Mouse (Mus musculus) thymus, adult 18-20 months (tissue): Measurements from ENCODE around the gene Sppl2c.
A peak's percentile ranks its signal among the peaks of the same experiment; 100 is the strongest.

Source experiments
- DNase-seq, 2 experiments: peaks; one replicate each; pipeline ENCODE4 v3.0.0; 2022; ENCODE audit warnings: mixed read lengths in 2 of 2

Gene Sppl2c

GRCm38 (mm10) chr11:104186135-104186836 is at the start of gene Sppl2c:
Gene Sppl2c (plus strand): TSS chr11:104186327.
- no peak for DNase-seq

GRCm38 (mm10) chr11:104138976-104139375 is 47.2 kb upstream of the Sppl2c start:
- DNase-seq: no peak

GRCm38 (mm10) chr11:104144930-104145329 is 41.2 kb upstream of the Sppl2c start:
- DNase-seq: no peak

GRCm38 (mm10) chr11:104148787-104149186 is 37.3 kb upstream of the Sppl2c start:
- no peak for DNase-seq

GRCm38 (mm10) chr11:104150911-104151310 is 35.2 kb upstream of the Sppl2c start:
- DNase-seq: no peak

- no peak for DNase-seq
These were observed 31.8 kb upstream of the Sppl2c start for GRCm38 (mm10) chr11:104154332-104154731.

- no peak for DNase-seq
These were observed 31.1 kb upstream of the Sppl2c start for GRCm38 (mm10) chr11:104154820-104155635.

GRCm38 (mm10) chr11:104155899-104156298 is 30.2 kb upstream of the Sppl2c start:
- DNase-seq: no peak

- DNase-seq: no peak
These were observed 29.7 kb upstream of the Sppl2c start for GRCm38 (mm10) chr11:104156391-104156790.

- DNase-seq: no peak
These were observed 28.4 kb upstream of the Sppl2c start for GRCm38 (mm10) chr11:104157603-104158259.

- DNase-seq: no peak
These were observed 27.7 kb upstream of the Sppl2c start for GRCm38 (mm10) chr11:104158260-104158907.

GRCm38 (mm10) chr11:104159769-104160272 is 26.3 kb upstream of the Sppl2c start:
- no peak for DNase-seq

- no peak for DNase-seq
These were observed 25.0 kb upstream of the Sppl2c start for GRCm38 (mm10) chr11:104161153-104161552.

GRCm38 (mm10) chr11:104164257-104164656 is 21.9 kb upstream of the Sppl2c start:
- no peak for DNase-seq

GRCm38 (mm10) chr11:104171281-104171781 is 14.8 kb upstream of the Sppl2c start:
- DNase-seq: no peak

- DNase-seq: no peak
These were observed 7.2 kb upstream of the Sppl2c start for GRCm38 (mm10) chr11:104178893-104179292.

- DNase-seq: no peak
These were observed 6.3 kb upstream of the Sppl2c start for GRCm38 (mm10) chr11:104179804-104180203.

GRCm38 (mm10) chr11:104182141-104182540 is 4.0 kb upstream of the Sppl2c start:
- DNase-seq: no peak

- no peak for DNase-seq
These were observed 667 bp downstream of the Sppl2c start for GRCm38 (mm10) chr11:104186837-104187150.

- no peak for DNase-seq
These were observed 1.6 kb downstream of the Sppl2c start for GRCm38 (mm10) chr11:104187766-104188165.

- DNase-seq: no peak
These were observed 3.9 kb downstream of the Sppl2c start for GRCm38 (mm10) chr11:104190008-104190407.

- no peak for DNase-seq
These were observed 9.3 kb downstream of the Sppl2c start for GRCm38 (mm10) chr11:104195382-104195781.

- DNase-seq: peak in 1 of 2 experiments; percentile 12
These were observed 9.7 kb downstream of the Sppl2c start for GRCm38 (mm10) chr11:104195791-104196190.
